ENCODE assay signal across 8 mouse cellular contexts in the genomic region with DNA sequence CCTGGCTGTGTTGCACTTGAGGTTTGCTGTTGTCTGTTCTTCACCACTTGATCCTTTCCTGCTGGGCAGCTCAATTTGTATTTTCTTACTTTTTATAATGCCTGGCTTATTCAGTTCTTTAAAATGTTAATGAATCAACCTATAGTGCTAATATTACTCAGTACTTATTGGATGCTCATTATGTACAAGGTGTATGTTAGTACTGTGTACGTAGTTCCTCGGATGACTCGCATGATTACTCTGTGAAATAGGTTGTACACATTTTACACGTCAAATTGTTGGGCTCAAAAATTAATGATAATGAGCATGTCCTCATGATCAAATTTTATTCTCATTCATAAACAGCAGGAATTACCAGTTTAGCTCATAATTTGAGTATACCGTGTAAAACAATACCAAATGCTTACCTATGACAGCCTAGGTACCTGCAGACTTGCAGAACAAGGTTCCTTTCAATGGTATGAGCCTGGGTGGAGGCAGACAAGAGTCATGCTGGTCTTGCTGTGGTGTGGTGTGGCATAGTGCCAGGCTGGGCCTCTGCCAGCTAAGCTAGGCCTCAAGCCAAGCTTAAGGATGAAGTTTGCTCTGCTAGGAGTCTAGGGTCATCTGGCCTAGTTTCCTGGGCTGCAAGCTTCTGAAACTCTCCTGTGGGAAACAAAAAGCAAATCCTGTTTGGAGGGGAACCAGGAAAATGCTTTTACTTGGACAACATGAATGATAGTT. TPM values are rescaled to one million over a fixed set of nuclear protein-coding genes. Genes with fewer than 3 reads are reported as not detected.
A peak's percentile ranks its signal among the peaks of the same experiment; 100 is the strongest.
DNase-seq lines count a peak whose midpoint lies in the region; ATAC-seq lines count a peak whose summit lies in the region.

No protein-coding gene starts in this region.

- peak; percentile 86 for ATAC-seq in hindbrain, embryonic 14.5 days (ENCODE audit: low FRiP score)
- no peak for ATAC-seq in hindbrain, embryonic 11.5 days (ENCODE audit: low FRiP score)
- peak; percentile 72 for ATAC-seq in embryonic facial prominence, embryonic 14.5 days (ENCODE audit: low read depth)

- no peak overlapping the region for H3K9ac ChIP-seq in hindbrain, embryonic 14.5 days
- H3K9ac ChIP-seq in hindbrain, embryonic 11.5 days (ENCODE audit: low read depth, low read length): no peak overlapping the region
- no peak overlapping the region for H3K9ac ChIP-seq in embryonic facial prominence, embryonic 14.5 days (ENCODE audit: low read depth, low read length)

- H3K4me2 ChIP-seq in hindbrain, embryonic 14.5 days (replicated peaks): no peak overlapping the region
- H3K4me2 ChIP-seq in hindbrain, embryonic 11.5 days (replicated peaks; ENCODE audit: low read depth, low read length): no peak overlapping the region
- no peak overlapping the region for H3K4me2 ChIP-seq in embryonic facial prominence, embryonic 14.5 days (ENCODE audit: low read depth, low read length)

- intact Hi-C loops in heart, postnatal 14 days (cut with DNase I): loop anchor here (5.0 kb wide), 1 partner anchor 45 kb away; the partner anchor contains the start of gene Ell2
- intact Hi-C loops in left cerebral cortex, postnatal 36 days (cut with DNase I): loop anchor here (5.0 kb wide), 1 partner anchor 45 kb away; the partner anchor contains the start of gene Ell2

- no peak overlapping the region for H3K27ac ChIP-seq in hindbrain, embryonic 14.5 days
- H3K27ac ChIP-seq in hindbrain, embryonic 11.5 days (ENCODE audit: low read depth, low read length): no peak overlapping the region
- H3K27ac ChIP-seq in embryonic facial prominence, embryonic 14.5 days (replicated peaks; ENCODE audit: low read depth, low read length): peak overlapping the region; percentile 10; the same call in 1 of the 2 replicates

- H3K27me3 ChIP-seq in hindbrain, embryonic 14.5 days (ENCODE audit: control insufficient read depth, insufficient read depth, low read length): no peaks in the 10 kb centered on the region
- no peaks in the 10 kb centered on the region for H3K27me3 ChIP-seq in hindbrain, embryonic 11.5 days (ENCODE audit: control insufficient read depth, insufficient read depth, low read length)
- H3K27me3 ChIP-seq in embryonic facial prominence, embryonic 14.5 days (replicated peaks; ENCODE audit: control insufficient read depth, insufficient read depth, low read length): no peaks in the 10 kb centered on the region

- 86% methylated on average over 5 of the region's 5 CpGs for WGBS in hindbrain, embryonic 14.5 days
- WGBS in hindbrain, embryonic 11.5 days: 93% methylated on average over 5 of the region's 5 CpGs
- 83% methylated on average over 5 of the region's 5 CpGs for WGBS in embryonic facial prominence, embryonic 14.5 days

- DNase-seq in hindbrain, embryonic 14.5 days (ENCODE audit: low spot score): peak; percentile 73
- no peak for DNase-seq in hindbrain, embryonic 11.5 days (ENCODE audit: low spot score)
- DNase-seq in adipocyte (ENCODE audit: low spot score): peak; percentile 96
- DNase-seq in embryonic facial prominence, embryonic 14.5 days (ENCODE audit: low spot score): peak; percentile 71
- DNase-seq in heart, postnatal 14 days: peak; percentile 81 to 88
- DNase-seq in left cerebral cortex, postnatal 36 days (ENCODE audit: low spot score in 2 of 2): peak; percentile 44 to 47
- peak; percentile 94 for DNase-seq in skeletal muscle tissue, adult 2 months (ENCODE audit: low read depth, low spot score)
- DNase-seq in embryo, embryonic 10.5 days (ENCODE audit: low spot score): no peak

- H3K36me3 ChIP-seq in hindbrain, embryonic 14.5 days (replicated peaks; ENCODE audit: control insufficient read depth, insufficient read depth): no peaks in the 10 kb centered on the region
- H3K36me3 ChIP-seq in hindbrain, embryonic 11.5 days (ENCODE audit: control insufficient read depth, insufficient read depth, low read length): no peaks in the 10 kb centered on the region
- H3K36me3 ChIP-seq in embryonic facial prominence, embryonic 14.5 days (ENCODE audit: control insufficient read depth, insufficient read depth, low read length): no peaks in the 10 kb centered on the region

- no peaks in the 10 kb centered on the region for H3K4me1 ChIP-seq in hindbrain, embryonic 14.5 days (replicated peaks; ENCODE audit: control insufficient read depth, insufficient read depth, low read length)
- no peaks in the 10 kb centered on the region for H3K4me1 ChIP-seq in hindbrain, embryonic 11.5 days (replicated peaks; ENCODE audit: control insufficient read depth, insufficient read depth, low read length)
- peaks cover 4% of the 10 kb centered on the region for H3K4me1 ChIP-seq in embryonic facial prominence, embryonic 14.5 days (ENCODE audit: control insufficient read depth, insufficient read depth, low read length)

- H3K4me3 ChIP-seq in hindbrain, embryonic 14.5 days (replicated peaks; ENCODE audit: low read length): no peak overlapping the region
- H3K4me3 ChIP-seq in hindbrain, embryonic 11.5 days (ENCODE audit: low read depth, low read length): no peak overlapping the region
- H3K4me3 ChIP-seq in embryonic facial prominence, embryonic 14.5 days (ENCODE audit: low read depth, low read length): no peak overlapping the region

- no peaks in the 10 kb centered on the region for H3K9me3 ChIP-seq in hindbrain, embryonic 14.5 days (ENCODE audit: control insufficient read depth, low read length)
- H3K9me3 ChIP-seq in hindbrain, embryonic 11.5 days (ENCODE audit: control insufficient read depth, low read length): no peaks in the 10 kb centered on the region
- no peaks in the 10 kb centered on the region for H3K9me3 ChIP-seq in embryonic facial prominence, embryonic 14.5 days (ENCODE audit: control insufficient read depth, low read length)

RNA-seq across cellular contexts. Expression of gene Ell2, which starts 45.8 kb away (rescaled TPM):
- 2.1 and 2.4 TPM in 2 replicates for polyA plus RNA-seq in hindbrain, embryonic 14.5 days (2014; fragmentation: Nextera tagmentation; extraction: Ambion mirVana)
- 3.8 and 4.7 TPM in 2 replicates for polyA plus RNA-seq in hindbrain, embryonic 11.5 days (2014; fragmentation: Nextera tagmentation; extraction: Ambion mirVana)
- 11.5 and 13.6 TPM in 2 replicates for polyA plus RNA-seq in embryonic facial prominence, embryonic 14.5 days (2014; fragmentation: Nextera tagmentation; extraction: Ambion mirVana)
- 10 to 100 TPM; 20.4 to 22.8 TPM for total RNA-seq in heart, postnatal 14 days (2021)
- total RNA-seq in left cerebral cortex, postnatal 36 days (2021): 10 to 100 TPM; 42.6 to 52.3 TPM

Comparison
In these comparisons a context has a peak if more than half of its experiments do, and no peak if none do; other contexts are left out.
1. DNase-seq: peak in hindbrain, embryonic 14.5 days (single experiment), adipocyte (single experiment), embryonic facial prominence, embryonic 14.5 days (single experiment), heart, postnatal 14 days (2 of 2), left cerebral cortex, postnatal 36 days (2 of 2) and skeletal muscle tissue, adult 2 months (single experiment); none in hindbrain, embryonic 11.5 days (single experiment) and embryo, embryonic 10.5 days (single experiment).